Mouse (Mus musculus): ENCODE results near the gene Lrmp.

Gene Lrmp

GRCm38 (mm10) chr6:145135804-145136203 lies 20.4 kb downstream of the Lrmp start:
- no peak overlapping the region for H3K4me3 ChIP-seq (replicated peaks; ENCODE audit: low read length)
- TF ChIP-seq CTCF (conservative IDR thresholded peaks at IDR 0.05; ENCODE audit: low read length) (no peak), NANOG (IDR thresholded peaks at IDR 0.05; ENCODE audit: borderline replicate concordance, low read length) (no peak), POU5F1 (IDR thresholded peaks at IDR 0.05; ENCODE audit: borderline replicate concordance, low read length) (no peak)
- no peaks in the 10 kb centered on the region for H3K36me3 ChIP-seq (ENCODE audit: insufficient read depth, low read length)
- H3K9me3 ChIP-seq (ENCODE audit: low read length): no peaks in the 10 kb centered on the region
- H3K27me3 ChIP-seq (ENCODE audit: insufficient read depth, low read length): no peaks in the 10 kb centered on the region
- peaks cover 27% of the 10 kb centered on the region for H3K4me1 ChIP-seq (replicated peaks; ENCODE audit: low read depth, low read length)

GRCm38 (mm10) chr6:145136831-145137230 lies 21.4 kb downstream of the Lrmp start:
- Histone ChIP-seq H3K27me3 (ENCODE audit: insufficient read depth, low read length) (no peaks in the 10 kb centered on the region), H3K9me3 (ENCODE audit: low read length) (no peaks in the 10 kb centered on the region), H3K4me3 (replicated peaks; ENCODE audit: low read length) (no peak overlapping the region), H3K36me3 (ENCODE audit: insufficient read depth, low read length) (no peaks in the 10 kb centered on the region), H3K4me1 (replicated peaks; ENCODE audit: low read depth, low read length) (peaks cover 38% of the 10 kb centered on the region)
- TF ChIP-seq CTCF (conservative IDR thresholded peaks at IDR 0.05; ENCODE audit: low read length) (no peak), NANOG (IDR thresholded peaks at IDR 0.05; ENCODE audit: borderline replicate concordance, low read length) (no peak), POU5F1 (IDR thresholded peaks at IDR 0.05; ENCODE audit: borderline replicate concordance, low read length) (no peak)

- TF ChIP-seq CTCF (conservative IDR thresholded peaks at IDR 0.05; ENCODE audit: low read length) (no peak), POU5F1 (IDR thresholded peaks at IDR 0.05; ENCODE audit: borderline replicate concordance, low read length) (no peak), NANOG (IDR thresholded peaks at IDR 0.05; ENCODE audit: borderline replicate concordance, low read length) (no peak)
- Histone ChIP-seq H3K4me1 (replicated peaks; ENCODE audit: low read depth, low read length) (peaks cover 53% of the 10 kb centered on the region), H3K36me3 (ENCODE audit: insufficient read depth, low read length) (no peaks in the 10 kb centered on the region), H3K9me3 (ENCODE audit: low read length) (no peaks in the 10 kb centered on the region), H3K27me3 (ENCODE audit: insufficient read depth, low read length) (peaks cover 2% of the 10 kb centered on the region; the same call in 1 of the 2 replicates), H3K4me3 (replicated peaks; ENCODE audit: low read length) (no peak overlapping the region)
Observed at GRCm38 (mm10) chr6:145139236-145139635, 23.8 kb downstream of the Lrmp start.

GRCm38 (mm10) chr6:145139776-145140475 lies 24.5 kb downstream of the Lrmp start:
- peaks cover 2% of the 10 kb centered on the region; the same call in 1 of the 2 replicates for H3K27me3 ChIP-seq (ENCODE audit: insufficient read depth, low read length)
- peaks cover 60% of the 10 kb centered on the region for H3K4me1 ChIP-seq (replicated peaks; ENCODE audit: low read depth, low read length)
- no peaks in the 10 kb centered on the region for H3K9me3 ChIP-seq (ENCODE audit: low read length)
- TF ChIP-seq POU5F1 (IDR thresholded peaks at IDR 0.05; ENCODE audit: borderline replicate concordance, low read length) (no peak), CTCF (conservative IDR thresholded peaks at IDR 0.05; ENCODE audit: low read length) (no peak), NANOG (IDR thresholded peaks at IDR 0.05; ENCODE audit: borderline replicate concordance, low read length) (no peak)
- H3K4me3 ChIP-seq (replicated peaks; ENCODE audit: low read length): no peak overlapping the region
- H3K36me3 ChIP-seq (ENCODE audit: insufficient read depth, low read length): no peaks in the 10 kb centered on the region

GRCm38 (mm10) chr6:145140706-145141105 lies 25.3 kb downstream of the Lrmp start:
- no peaks in the 10 kb centered on the region for H3K9me3 ChIP-seq (ENCODE audit: low read length)
- peaks cover 2% of the 10 kb centered on the region; the same call in 1 of the 2 replicates for H3K27me3 ChIP-seq (ENCODE audit: insufficient read depth, low read length)
- H3K36me3 ChIP-seq (ENCODE audit: insufficient read depth, low read length): no peaks in the 10 kb centered on the region
- H3K4me1 ChIP-seq (replicated peaks; ENCODE audit: low read depth, low read length): peaks cover 63% of the 10 kb centered on the region
- no peak for TF ChIP-seq POU5F1 (IDR thresholded peaks at IDR 0.05; ENCODE audit: borderline replicate concordance, low read length)
- no peak for TF ChIP-seq CTCF (conservative IDR thresholded peaks at IDR 0.05; ENCODE audit: low read length)
- TF ChIP-seq NANOG (IDR thresholded peaks at IDR 0.05; ENCODE audit: borderline replicate concordance, low read length): no peak
- H3K4me3 ChIP-seq (replicated peaks; ENCODE audit: low read length): no peak overlapping the region

GRCm38 (mm10) chr6:145141827-145142226 lies 26.4 kb downstream of the Lrmp start:
- Histone ChIP-seq H3K9me3 (ENCODE audit: low read length) (no peaks in the 10 kb centered on the region), H3K36me3 (ENCODE audit: insufficient read depth, low read length) (no peaks in the 10 kb centered on the region), H3K4me1 (replicated peaks; ENCODE audit: low read depth, low read length) (peaks cover 66% of the 10 kb centered on the region), H3K4me3 (replicated peaks; ENCODE audit: low read length) (no peak overlapping the region), H3K27me3 (ENCODE audit: insufficient read depth, low read length) (peaks cover 2% of the 10 kb centered on the region; the same call in 1 of the 2 replicates)
- TF ChIP-seq CTCF (conservative IDR thresholded peaks at IDR 0.05; ENCODE audit: low read length) (no peak), NANOG (IDR thresholded peaks at IDR 0.05; ENCODE audit: borderline replicate concordance, low read length) (no peak), POU5F1 (IDR thresholded peaks at IDR 0.05; ENCODE audit: borderline replicate concordance, low read length) (no peak)

- H3K36me3 ChIP-seq (ENCODE audit: insufficient read depth, low read length): no peaks in the 10 kb centered on the region
- H3K27me3 ChIP-seq (ENCODE audit: insufficient read depth, low read length): peaks cover 2% of the 10 kb centered on the region; the same call in 1 of the 2 replicates
- TF ChIP-seq POU5F1 (IDR thresholded peaks at IDR 0.05; ENCODE audit: borderline replicate concordance, low read length): no peak
- no peak for TF ChIP-seq NANOG (IDR thresholded peaks at IDR 0.05; ENCODE audit: borderline replicate concordance, low read length)
- TF ChIP-seq CTCF (conservative IDR thresholded peaks at IDR 0.05; ENCODE audit: low read length): no peak
- H3K9me3 ChIP-seq (ENCODE audit: low read length): no peaks in the 10 kb centered on the region
- H3K4me3 ChIP-seq (replicated peaks; ENCODE audit: low read length): no peak overlapping the region
- H3K4me1 ChIP-seq (replicated peaks; ENCODE audit: low read depth, low read length): peaks cover 72% of the 10 kb centered on the region
Observed at GRCm38 (mm10) chr6:145145173-145145572, 29.7 kb downstream of the Lrmp start.

- no peak overlapping the region for H3K4me3 ChIP-seq (replicated peaks; ENCODE audit: low read length)
Observed at GRCm38 (mm10) chr6:145147716-145148115, 32.3 kb downstream of the Lrmp start.

GRCm38 (mm10) chr6:145149054-145149453 lies 33.6 kb downstream of the Lrmp start:
- Histone ChIP-seq H3K4me1 (replicated peaks; ENCODE audit: low read depth, low read length) (peaks cover 47% of the 10 kb centered on the region), H3K9me3 (ENCODE audit: low read length) (no peaks in the 10 kb centered on the region), H3K36me3 (ENCODE audit: insufficient read depth, low read length) (no peaks in the 10 kb centered on the region), H3K27me3 (ENCODE audit: insufficient read depth, low read length) (no peaks in the 10 kb centered on the region), H3K4me3 (replicated peaks; ENCODE audit: low read length) (no peak overlapping the region)
- TF ChIP-seq CTCF (conservative IDR thresholded peaks at IDR 0.05; ENCODE audit: low read length) (no peak), NANOG (IDR thresholded peaks at IDR 0.05; ENCODE audit: borderline replicate concordance, low read length) (no peak), POU5F1 (IDR thresholded peaks at IDR 0.05; ENCODE audit: borderline replicate concordance, low read length) (no peak)

More at GRCm38 (mm10) chr6:145147716-145148115, 32.3 kb downstream of the Lrmp start:
- peaks cover 2% of the 10 kb centered on the region; the same call in 1 of the 2 replicates for H3K27me3 ChIP-seq (ENCODE audit: insufficient read depth, low read length)
- no peaks in the 10 kb centered on the region for H3K9me3 ChIP-seq (ENCODE audit: low read length)
- no peaks in the 10 kb centered on the region for H3K36me3 ChIP-seq (ENCODE audit: insufficient read depth, low read length)
- H3K4me1 ChIP-seq (replicated peaks; ENCODE audit: low read depth, low read length): peaks cover 53% of the 10 kb centered on the region
- no peak for TF ChIP-seq CTCF (conservative IDR thresholded peaks at IDR 0.05; ENCODE audit: low read length)
